Mouse (Mus musculus): ENCODE results near the gene Bmp6. TPM values are rescaled to one million over a fixed set of nuclear protein-coding genes. Genes with fewer than 3 reads are reported as not detected.

The Bmp6 gene
- polyA plus RNA-seq, 1 experiment = 3.3 TPM

GRCm38 (mm10) chr13:38451446-38451845, 106.5 kb downstream of the Bmp6 start:
- WGBS = 78% methylated on average over 5 of the region's 5 CpGs
- H3K27ac ChIP-seq (ENCODE audit: control insufficient read depth, insufficient read depth, low read depth, low read length, poor library complexity) = no peak overlapping the region

GRCm38 (mm10) chr13:38463410-38463809, 118.5 kb downstream of the Bmp6 start:
- WGBS = 58% methylated on average over 1 of the region's 1 CpGs
- H3K4me3 ChIP-seq (replicated peaks; ENCODE audit: control insufficient read depth, low read depth, low read length) = no peak overlapping the region
- TF ChIP-seq POLR2A (IDR thresholded peaks at IDR 0.05; ENCODE audit: borderline replicate concordance, control insufficient read depth, low read depth, low read length) (no peak), CTCF (IDR thresholded peaks at IDR 0.05; ENCODE audit: control insufficient read depth, insufficient read depth, low read length) (no peak)

More at GRCm38 (mm10) chr13:38451446-38451845, 106.5 kb downstream of the Bmp6 start:
- no peak for TF ChIP-seq POLR2A (IDR thresholded peaks at IDR 0.05; ENCODE audit: borderline replicate concordance, control insufficient read depth, low read depth, low read length)
- TF ChIP-seq CTCF (IDR thresholded peaks at IDR 0.05; ENCODE audit: control insufficient read depth, insufficient read depth, low read length) = no peak
- Histone ChIP-seq H3K4me3 (replicated peaks; ENCODE audit: control insufficient read depth, low read depth, low read length) (no peak overlapping the region), H3K4me1 (ENCODE audit: control insufficient read depth, insufficient read depth, low read length) (no peaks in the 10 kb centered on the region)

GRCm38 (mm10) chr13:38470882-38471281, 126.0 kb downstream of the Bmp6 start:
- no peak overlapping the region for H3K4me3 ChIP-seq (replicated peaks; ENCODE audit: control insufficient read depth, low read depth, low read length)
- H3K27ac ChIP-seq (ENCODE audit: control insufficient read depth, insufficient read depth, low read depth, low read length, poor library complexity) = no peak overlapping the region
- TF ChIP-seq CTCF (IDR thresholded peaks at IDR 0.05; ENCODE audit: control insufficient read depth, insufficient read depth, low read length) = no peak
- no peak for TF ChIP-seq POLR2A (IDR thresholded peaks at IDR 0.05; ENCODE audit: borderline replicate concordance, control insufficient read depth, low read depth, low read length)
- 81% methylated on average over 5 of the region's 5 CpGs for WGBS
- H3K4me1 ChIP-seq (ENCODE audit: control insufficient read depth, insufficient read depth, low read length) = no peaks in the 10 kb centered on the region

More at GRCm38 (mm10) chr13:38463410-38463809, 118.5 kb downstream of the Bmp6 start:
- Histone ChIP-seq H3K27ac (ENCODE audit: control insufficient read depth, insufficient read depth, low read depth, low read length, poor library complexity) (no peak overlapping the region), H3K4me1 (ENCODE audit: control insufficient read depth, insufficient read depth, low read length) (no peaks in the 10 kb centered on the region)

GRCm38 (mm10) chr13:38472636-38473035, 127.7 kb downstream of the Bmp6 start:
- H3K4me1 ChIP-seq (ENCODE audit: control insufficient read depth, insufficient read depth, low read length) = no peaks in the 10 kb centered on the region
- no peak overlapping the region for H3K4me3 ChIP-seq (replicated peaks; ENCODE audit: control insufficient read depth, low read depth, low read length)
- no peak overlapping the region for H3K27ac ChIP-seq (ENCODE audit: control insufficient read depth, insufficient read depth, low read depth, low read length, poor library complexity)
- WGBS = 78% methylated on average over 4 of the region's 4 CpGs
- TF ChIP-seq CTCF (IDR thresholded peaks at IDR 0.05; ENCODE audit: control insufficient read depth, insufficient read depth, low read length) (no peak), POLR2A (IDR thresholded peaks at IDR 0.05; ENCODE audit: borderline replicate concordance, control insufficient read depth, low read depth, low read length) (no peak)

- TF ChIP-seq CTCF (IDR thresholded peaks at IDR 0.05; ENCODE audit: control insufficient read depth, insufficient read depth, low read length) (no peak), POLR2A (IDR thresholded peaks at IDR 0.05; ENCODE audit: borderline replicate concordance, control insufficient read depth, low read depth, low read length) (no peak)
- WGBS = 78% methylated on average over 6 of the region's 6 CpGs
- H3K27ac ChIP-seq (ENCODE audit: control insufficient read depth, insufficient read depth, low read depth, low read length, poor library complexity) = no peak overlapping the region
- no peak overlapping the region for H3K4me3 ChIP-seq (replicated peaks; ENCODE audit: control insufficient read depth, low read depth, low read length)
- H3K4me1 ChIP-seq (ENCODE audit: control insufficient read depth, insufficient read depth, low read length) = no peaks in the 10 kb centered on the region
Observed at GRCm38 (mm10) chr13:38473497-38473896, 128.6 kb downstream of the Bmp6 start.

GRCm38 (mm10) chr13:38476936-38477335, 132.0 kb downstream of the Bmp6 start:
- TF ChIP-seq POLR2A (IDR thresholded peaks at IDR 0.05; ENCODE audit: borderline replicate concordance, control insufficient read depth, low read depth, low read length) (no peak), CTCF (IDR thresholded peaks at IDR 0.05; ENCODE audit: control insufficient read depth, insufficient read depth, low read length) (no peak)
- H3K4me3 ChIP-seq (replicated peaks; ENCODE audit: control insufficient read depth, low read depth, low read length) = no peak overlapping the region
- H3K4me1 ChIP-seq (ENCODE audit: control insufficient read depth, insufficient read depth, low read length) = no peaks in the 10 kb centered on the region
- H3K27ac ChIP-seq (ENCODE audit: control insufficient read depth, insufficient read depth, low read depth, low read length, poor library complexity) = no peak overlapping the region
- WGBS = 43% methylated on average over 8 of the region's 8 CpGs

- H3K4me1 ChIP-seq (ENCODE audit: control insufficient read depth, insufficient read depth, low read length) = no peaks in the 10 kb centered on the region
- TF ChIP-seq CTCF (IDR thresholded peaks at IDR 0.05; ENCODE audit: control insufficient read depth, insufficient read depth, low read length) (no peak), POLR2A (IDR thresholded peaks at IDR 0.05; ENCODE audit: borderline replicate concordance, control insufficient read depth, low read depth, low read length) (no peak)
- no peak overlapping the region for H3K27ac ChIP-seq (ENCODE audit: control insufficient read depth, insufficient read depth, low read depth, low read length, poor library complexity)
- H3K4me3 ChIP-seq (replicated peaks; ENCODE audit: control insufficient read depth, low read depth, low read length) = no peak overlapping the region
- WGBS = 74% methylated on average over 7 of the region's 7 CpGs
Observed at GRCm38 (mm10) chr13:38481021-38481420, 136.1 kb downstream of the Bmp6 start.

- Histone ChIP-seq H3K27ac (ENCODE audit: control insufficient read depth, insufficient read depth, low read depth, low read length, poor library complexity) (no peak overlapping the region), H3K4me1 (ENCODE audit: control insufficient read depth, insufficient read depth, low read length) (no peaks in the 10 kb centered on the region), H3K4me3 (replicated peaks; ENCODE audit: control insufficient read depth, low read depth, low read length) (no peak overlapping the region)
- WGBS = 75% methylated on average over 5 of the region's 5 CpGs
- TF ChIP-seq CTCF (IDR thresholded peaks at IDR 0.05; ENCODE audit: control insufficient read depth, insufficient read depth, low read length) (no peak), POLR2A (IDR thresholded peaks at IDR 0.05; ENCODE audit: borderline replicate concordance, control insufficient read depth, low read depth, low read length) (no peak)
Observed at GRCm38 (mm10) chr13:38484701-38485100, 139.8 kb downstream of the Bmp6 start.

GRCm38 (mm10) chr13:38486767-38487166, 141.9 kb downstream of the Bmp6 start:
- H3K4me1 ChIP-seq (ENCODE audit: control insufficient read depth, insufficient read depth, low read length) = no peaks in the 10 kb centered on the region
- no peak overlapping the region for H3K4me3 ChIP-seq (replicated peaks; ENCODE audit: control insufficient read depth, low read depth, low read length)
- H3K27ac ChIP-seq (ENCODE audit: control insufficient read depth, insufficient read depth, low read depth, low read length, poor library complexity) = no peak overlapping the region
- no peak for TF ChIP-seq CTCF (IDR thresholded peaks at IDR 0.05; ENCODE audit: control insufficient read depth, insufficient read depth, low read length)
- TF ChIP-seq POLR2A (IDR thresholded peaks at IDR 0.05; ENCODE audit: borderline replicate concordance, control insufficient read depth, low read depth, low read length) = no peak
- 69% methylated on average over 6 of the region's 6 CpGs for WGBS
